In genomic region chr15:90377959-90378358, GRCm38 (mm10) we compare ENCODE assay signal across 15 mouse cellular contexts.
"Had no signal": no experiment of that assay in that cellular context is flagged by ENCODE, and none has a peak within 500 bp of the region (broad histone marks: within the 10 kb centered on the region; RNA-seq: fewer than 3 reads in every experiment).

No protein-coding gene starts in this region.

- ATAC-seq: liver, postnatal 0 days; lung, postnatal 0 days; midbrain, embryonic 13.5 days; midbrain, embryonic 15.5 days had no signal

- DNase-seq: liver, postnatal 0 days; lung, adult 2 months; lung, postnatal 14 days; lung, postnatal 36 days; right cerebral cortex, postnatal 14 days; thymus, adult 2 months; thymus, postnatal 36 days had no signal

- H3K36me3 ChIP-seq: lung, embryonic 15.5 days; midbrain, embryonic 13.5 days; midbrain, embryonic 15.5 days; neural tube, embryonic 13.5 days; neural tube, embryonic 15.5 days; stomach, embryonic 15.5 days had no signal

- H3K4me3 ChIP-seq: lung, embryonic 15.5 days; megakaryocyte, embryonic 14.5 days; midbrain, embryonic 13.5 days; midbrain, embryonic 15.5 days; neural tube, embryonic 13.5 days; neural tube, embryonic 15.5 days; stomach, embryonic 15.5 days had no signal

- H3K27me3 ChIP-seq: lung, embryonic 15.5 days; megakaryocyte, embryonic 14.5 days; midbrain, embryonic 13.5 days; midbrain, embryonic 15.5 days; neural tube, embryonic 13.5 days; neural tube, embryonic 15.5 days; stomach, embryonic 15.5 days had no signal
